Mouse (Mus musculus): ENCODE measurements around the gene Tbx15. TPM values are rescaled to one million over a fixed set of nuclear protein-coding genes. Genes with fewer than 3 reads are reported as not detected.

The Tbx15 gene
- not detected in 2 replicates for total RNA-seq (2014; fragmentation: Nextera tagmentation)
- total RNA-seq (2017): not detected in 2 replicates

DNA sequence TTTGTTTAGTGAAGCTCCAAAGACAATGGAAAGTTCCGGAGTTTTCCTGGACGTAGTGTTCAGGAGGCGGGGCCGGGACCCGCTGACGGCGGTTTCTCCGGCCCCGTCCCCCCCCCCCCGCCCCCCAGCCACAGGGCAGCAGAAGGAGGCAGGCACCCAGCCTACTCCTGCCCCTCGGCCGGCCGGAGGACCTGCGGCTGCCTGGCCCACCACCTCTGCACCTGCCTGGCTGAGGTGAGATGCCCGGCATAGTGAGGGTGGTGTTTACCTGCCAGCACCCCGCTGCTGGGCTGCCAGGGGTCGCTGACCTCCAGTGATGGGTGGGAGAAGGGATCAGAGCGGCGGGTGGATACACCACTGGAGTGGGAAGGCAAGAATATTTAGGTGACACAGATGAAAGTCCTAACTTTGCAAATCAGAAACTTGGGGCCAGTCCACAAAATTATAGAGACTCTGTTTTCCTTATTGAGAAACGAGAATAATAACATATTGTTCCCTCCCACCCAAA, at the start of gene Tbx15:
Gene Tbx15 (plus strand): TSS at position 169 of the 508 bp plus-strand sequence.
- no peak for ATAC-seq (replicated peaks; ENCODE audit: low FRiP score, low TSS enrichment, poor library complexity, severe bottlenecking)

DNA sequence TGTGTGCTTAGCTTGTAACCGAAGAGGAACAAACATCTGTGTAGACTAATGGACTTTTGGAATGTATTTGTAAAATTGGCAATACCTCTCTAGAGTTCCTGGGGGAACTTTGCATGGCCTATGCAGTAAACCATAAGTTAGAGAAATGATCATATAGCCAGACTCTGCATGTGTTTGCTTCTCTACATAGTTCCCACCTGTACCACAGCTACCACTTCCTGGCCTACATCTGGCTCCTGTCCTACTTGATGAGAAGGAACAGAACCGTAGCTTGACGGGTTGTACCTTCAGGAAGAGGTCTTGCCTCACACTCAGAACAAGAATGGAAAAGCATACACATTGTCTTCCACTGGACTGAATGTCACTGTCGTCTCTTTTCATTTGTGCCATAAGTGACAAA, 46.6 kb upstream of the Tbx15 start:
- ATAC-seq (replicated peaks; ENCODE audit: low FRiP score, low TSS enrichment, poor library complexity, severe bottlenecking): no peak

GRCm38 (mm10) chr3:99203331-99203730, 36.9 kb upstream of the Tbx15 start:
- ATAC-seq (replicated peaks; ENCODE audit: low FRiP score, low TSS enrichment, poor library complexity, severe bottlenecking): no peak

DNA sequence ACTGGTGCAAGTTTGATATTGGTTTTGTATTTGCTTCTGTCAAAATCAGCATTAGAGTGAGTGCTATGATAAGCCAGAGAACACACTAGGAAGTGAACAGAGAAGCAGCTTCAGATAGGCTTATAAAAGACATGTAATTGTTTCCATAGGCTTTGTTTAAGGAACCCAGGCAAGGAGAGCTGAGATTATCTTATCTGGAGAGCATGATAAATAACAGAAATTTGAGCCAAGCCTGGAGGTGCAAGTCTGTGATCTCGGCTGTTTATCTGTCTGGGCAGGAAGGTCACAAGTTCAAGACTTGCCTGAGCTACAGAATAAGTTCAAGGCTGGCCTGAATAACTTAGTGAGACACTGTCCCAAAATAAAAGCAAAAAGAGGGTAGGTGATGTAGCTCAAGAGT, 31.8 kb upstream of the Tbx15 start:
- ATAC-seq (replicated peaks; ENCODE audit: low FRiP score, low TSS enrichment, poor library complexity, severe bottlenecking): 0 out of 2 replicates have a peak, but pooled peaks have one; percentile 26

DNA sequence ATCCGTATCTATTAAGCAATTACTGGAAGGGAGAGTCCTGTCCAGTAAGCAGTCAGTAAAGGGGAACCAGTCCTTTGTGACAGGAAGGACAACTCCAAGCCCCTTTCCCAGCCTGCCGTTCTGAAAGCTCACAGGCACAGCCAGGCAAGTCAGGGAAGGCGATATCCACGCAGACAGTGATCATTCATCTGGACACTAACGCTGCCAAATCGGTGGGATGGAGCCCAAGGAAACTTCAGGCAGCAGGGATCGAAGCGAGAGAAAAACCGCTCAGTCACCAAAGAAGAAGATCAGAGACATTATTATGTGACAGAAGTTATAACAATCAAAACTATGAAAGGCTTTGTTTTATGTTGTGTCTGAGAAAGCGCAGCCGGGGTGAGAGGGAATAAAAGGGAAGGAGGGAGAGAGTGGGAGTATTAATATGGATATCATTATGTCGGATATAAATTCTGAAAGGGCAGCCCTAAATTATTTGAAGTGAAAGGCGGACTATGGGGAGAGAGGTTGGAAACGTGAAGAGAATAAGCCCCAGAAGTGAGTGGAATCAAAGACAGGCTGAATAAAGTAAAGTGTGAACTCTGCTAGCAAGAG, 29.0 kb upstream of the Tbx15 start:
- ATAC-seq (replicated peaks; ENCODE audit: low FRiP score, low TSS enrichment, poor library complexity, severe bottlenecking): no peak

DNA sequence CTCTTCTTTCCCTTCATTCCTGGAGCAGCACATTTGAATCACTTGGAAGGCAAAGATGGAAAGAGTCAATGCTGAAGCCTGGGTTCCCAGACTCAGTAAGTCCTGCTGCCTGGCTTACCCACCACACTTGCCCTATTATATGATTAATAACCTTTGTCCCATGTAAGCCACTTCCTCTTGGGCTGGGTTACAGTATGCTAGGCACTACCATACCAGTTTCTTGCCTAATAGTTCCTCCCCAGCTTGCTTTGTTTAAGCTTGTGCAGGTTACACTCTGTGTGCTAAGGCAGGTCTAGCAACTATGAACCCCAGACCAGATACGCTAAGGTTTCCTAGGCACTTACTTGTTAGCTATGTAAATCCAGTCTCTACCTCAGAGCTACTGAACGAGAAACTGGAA, 12.4 kb upstream of the Tbx15 start:
- no peak for ATAC-seq (replicated peaks; ENCODE audit: low FRiP score, low TSS enrichment, poor library complexity, severe bottlenecking)

DNA sequence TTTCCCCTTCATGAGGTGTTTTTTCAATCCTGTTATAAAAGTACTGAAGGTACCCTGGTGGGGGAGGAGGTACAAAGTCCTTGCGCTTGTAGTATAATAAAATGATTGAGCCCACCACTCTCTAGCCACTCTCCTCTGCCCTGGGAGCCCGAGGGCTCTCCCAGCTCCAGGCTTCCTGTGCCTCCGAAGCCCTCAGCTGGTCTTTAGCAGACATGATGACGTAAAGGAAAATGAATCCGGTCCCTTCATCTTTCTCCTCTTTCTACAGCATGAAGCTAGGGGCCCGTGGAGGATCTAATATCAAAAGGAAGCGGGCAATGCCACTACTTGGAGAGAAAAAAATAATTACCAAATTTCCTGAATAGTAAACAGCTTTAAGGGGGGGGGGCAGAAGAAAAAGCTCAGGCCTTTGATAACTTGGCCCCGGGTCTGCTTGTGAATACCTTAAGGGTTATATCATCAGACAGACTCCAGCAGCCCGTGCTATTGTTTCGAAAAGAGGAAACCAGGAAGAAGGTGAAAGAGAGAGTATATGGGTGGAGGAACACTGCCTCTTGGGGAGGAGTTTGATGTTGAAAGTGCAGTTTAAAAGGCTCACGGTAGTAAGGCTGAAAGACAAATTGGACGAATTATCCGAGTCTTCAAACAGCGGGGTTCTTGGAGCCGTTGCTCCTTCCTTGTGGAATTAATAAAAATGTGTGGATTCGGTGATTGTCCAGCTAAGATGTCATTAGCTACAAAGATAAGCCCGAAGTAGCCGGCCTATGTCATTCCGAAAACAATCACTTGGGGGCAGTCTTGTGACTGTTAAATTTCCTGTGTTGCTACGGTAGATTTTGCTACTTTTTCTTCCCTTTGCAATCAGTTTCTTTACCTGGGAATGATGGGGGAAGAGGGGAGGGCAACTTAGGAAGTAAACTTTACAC, 6.5 kb upstream of the Tbx15 start:
- peak; percentile 78 for ATAC-seq (replicated peaks; ENCODE audit: low FRiP score, low TSS enrichment, poor library complexity, severe bottlenecking)

- peak; percentile 28 for ATAC-seq (replicated peaks; ENCODE audit: low FRiP score, low TSS enrichment, poor library complexity, severe bottlenecking)
These were observed 5.8 kb upstream of the Tbx15 start for GRCm38 (mm10) chr3:99234319-99234869.

DNA sequence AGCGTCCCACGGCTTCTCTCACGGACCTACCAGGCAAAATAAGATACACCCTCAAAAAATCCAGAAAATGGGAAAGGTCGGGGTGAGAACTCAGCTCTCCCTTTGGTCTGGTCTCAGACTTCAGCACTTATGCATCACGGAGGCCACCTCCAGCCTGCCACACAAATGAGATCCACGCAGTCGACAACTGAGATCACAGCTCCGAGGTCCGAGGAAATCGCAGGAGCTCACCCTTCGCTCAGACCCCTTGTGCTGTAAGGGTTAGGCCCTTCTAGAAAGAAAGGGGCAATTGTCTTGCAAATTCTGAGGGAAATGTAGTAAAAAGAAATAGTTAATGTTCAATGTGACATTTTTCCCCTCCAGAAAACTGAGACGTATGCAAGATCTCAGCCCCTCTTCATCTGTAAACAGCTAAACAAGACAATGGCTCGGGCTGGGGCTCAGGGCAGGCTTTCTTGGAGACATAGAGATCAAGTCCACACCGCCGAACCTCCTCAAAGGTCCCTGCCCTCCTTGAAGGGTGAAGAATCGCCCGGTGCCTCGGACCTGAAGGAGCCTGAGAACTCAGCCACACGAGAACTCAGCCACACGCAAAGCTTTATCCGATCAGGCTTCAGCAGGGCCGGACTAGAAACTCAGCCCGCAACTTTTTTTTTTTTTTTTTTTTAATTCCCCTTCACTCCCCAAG, 4.9 kb upstream of the Tbx15 start:
- ATAC-seq (replicated peaks; ENCODE audit: low FRiP score, low TSS enrichment, poor library complexity, severe bottlenecking): no peak

GRCm38 (mm10) chr3:99235804-99236755, 4.1 kb upstream of the Tbx15 start:
- no peak for ATAC-seq (replicated peaks; ENCODE audit: low FRiP score, low TSS enrichment, poor library complexity, severe bottlenecking)

GRCm38 (mm10) chr3:99238691-99239090, 1.5 kb upstream of the Tbx15 start:
- ATAC-seq (replicated peaks; ENCODE audit: low FRiP score, low TSS enrichment, poor library complexity, severe bottlenecking): no peak

DNA sequence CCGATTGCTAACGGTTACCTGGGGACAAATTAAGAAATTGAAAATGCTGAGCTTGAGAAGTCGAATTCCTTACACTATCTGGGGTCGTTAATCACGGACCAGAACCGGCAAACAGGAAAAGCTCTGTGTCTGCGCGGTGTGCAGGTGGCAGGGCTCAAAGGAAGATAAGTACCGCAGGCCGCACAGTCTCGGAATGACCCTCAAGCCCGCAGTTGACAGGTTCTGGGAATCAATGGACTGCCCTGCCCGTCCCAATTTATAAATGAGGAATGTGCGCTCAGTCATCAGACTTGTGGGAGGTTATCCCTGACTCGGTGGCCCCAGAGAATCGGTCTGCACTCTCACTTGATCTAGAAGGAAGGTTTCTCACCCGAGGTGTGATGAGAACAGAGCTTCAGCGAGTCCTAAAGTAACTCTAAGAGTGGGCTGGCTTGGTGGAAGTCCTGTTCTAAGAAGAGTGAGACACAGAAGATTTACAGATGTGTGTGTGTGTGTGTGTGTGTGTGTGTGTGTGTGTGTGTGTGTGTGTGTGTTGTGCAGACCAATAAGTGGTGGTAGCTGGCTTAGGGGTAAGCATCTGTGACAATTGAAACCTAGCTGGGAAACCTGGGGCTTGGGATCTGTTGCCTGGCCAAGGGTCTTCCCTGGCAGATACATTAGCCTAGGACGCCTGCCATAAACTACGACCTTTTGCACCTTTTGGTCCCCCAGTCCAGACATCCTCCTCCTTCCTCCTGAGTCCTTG, 708 bp upstream of the Tbx15 start:
- ATAC-seq (replicated peaks; ENCODE audit: low FRiP score, low TSS enrichment, poor library complexity, severe bottlenecking): no peak

DNA sequence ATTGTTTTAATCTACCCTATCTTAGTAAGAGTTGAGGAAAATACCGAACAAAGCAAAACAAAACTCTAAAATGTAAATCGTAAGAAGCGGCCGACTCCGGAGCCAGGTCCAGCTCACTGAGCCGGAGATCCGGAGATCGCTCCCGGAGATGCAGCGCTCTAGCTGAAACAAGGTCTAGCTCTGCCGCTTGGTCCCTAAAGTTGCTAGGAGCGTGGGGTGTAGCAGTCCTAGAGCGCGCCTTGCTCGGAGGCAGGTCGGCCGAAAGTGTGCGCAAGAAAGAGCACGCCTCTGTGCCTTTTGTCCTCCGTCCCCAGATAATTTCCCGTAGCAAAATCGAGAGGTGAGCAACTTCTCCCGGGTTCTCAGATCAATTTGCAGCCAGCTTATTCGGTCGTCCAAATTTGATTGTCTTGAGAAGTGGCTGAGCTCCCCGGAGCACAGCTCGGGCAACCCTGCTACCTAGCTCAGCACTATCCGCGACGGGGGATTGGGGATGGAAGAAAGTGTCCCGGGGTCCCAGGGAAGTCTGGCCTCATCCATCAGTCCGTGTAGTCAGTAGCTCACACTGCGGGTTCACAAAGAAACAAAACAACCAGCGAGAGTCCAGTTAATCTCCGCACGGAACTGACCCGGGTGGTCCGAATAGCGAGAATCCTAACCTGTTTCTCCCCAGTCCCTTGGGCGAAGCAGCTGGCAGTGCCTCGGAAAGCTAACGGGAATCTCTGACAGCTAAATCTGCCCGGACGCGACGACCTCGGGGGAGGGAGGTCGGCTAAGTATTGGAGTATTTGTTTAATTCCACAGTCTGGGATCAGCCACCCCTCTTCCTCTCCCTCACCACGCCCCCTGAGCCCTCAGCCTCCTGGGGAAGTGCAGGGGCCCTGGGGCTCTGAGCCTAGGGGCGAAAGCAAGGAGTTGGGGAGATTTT, 894 bp downstream of the Tbx15 start:
- peak; percentile 23; the same call in 1 of the 2 replicates for ATAC-seq (replicated peaks; ENCODE audit: low FRiP score, low TSS enrichment, poor library complexity, severe bottlenecking)

GRCm38 (mm10) chr3:99242481-99242880, 2.3 kb downstream of the Tbx15 start:
- ATAC-seq (replicated peaks; ENCODE audit: low FRiP score, low TSS enrichment, poor library complexity, severe bottlenecking): no peak

- ATAC-seq (replicated peaks; ENCODE audit: low FRiP score, low TSS enrichment, poor library complexity, severe bottlenecking): no peak
These were observed 5.2 kb downstream of the Tbx15 start for GRCm38 (mm10) chr3:99245341-99245740.

- ATAC-seq (replicated peaks; ENCODE audit: low FRiP score, low TSS enrichment, poor library complexity, severe bottlenecking): no peak
These were observed 6.4 kb downstream of the Tbx15 start for GRCm38 (mm10) chr3:99246629-99247028.

DNA sequence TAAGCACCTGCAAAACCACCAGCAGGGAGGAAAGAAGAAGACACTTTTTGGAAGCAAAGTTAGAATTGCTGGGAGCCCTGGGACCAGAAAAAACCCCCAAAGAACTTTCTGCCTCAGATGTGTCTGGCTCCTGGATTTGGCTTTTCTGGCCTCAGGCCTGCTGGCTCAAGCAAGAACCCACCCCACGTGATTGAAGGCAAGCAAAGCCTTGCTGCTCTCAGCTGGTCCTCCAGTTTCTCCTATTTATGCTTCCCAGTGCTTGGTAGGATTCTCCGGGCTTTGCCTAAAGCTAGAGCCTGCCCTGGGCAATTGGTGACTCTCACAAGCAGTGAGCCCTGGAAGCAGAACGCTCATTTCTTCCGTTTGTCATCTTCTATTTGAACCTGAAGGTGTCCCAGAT, 7.4 kb downstream of the Tbx15 start:
- ATAC-seq (replicated peaks; ENCODE audit: low FRiP score, low TSS enrichment, poor library complexity, severe bottlenecking): no peak
